Mouse (Mus musculus) granulocyte monocyte progenitor cell, adult 5-6 weeks (primary cell): ENCODE results near the gene Mttp. TPM values are rescaled to one million over a fixed set of nuclear protein-coding genes. Genes with fewer than 3 reads are reported as not detected.

Experiments
- ATAC-seq: replicated peaks from 2 replicates; pipeline ENCODE4 v1.8.0; 2016; ENCODE audit warnings: mild to moderate bottlenecking, moderate TSS enrichment, inconsistent platforms; ENCODE audit not compliant: poor library complexity, severe bottlenecking
- total RNA-seq, 2 experiments: library from RNA; stranded (forward) in 1 of 2; stranded (reverse) in 1 of 2; fragments of 200-712, 200-1000 nt in 1 of 2; fragments of >200 nt in 1 of 2; fragmentation: Nextera tagmentation in 1 of 2; gene quantifications; 2 replicates each; pipeline ENCODE4 v1.2.3; 2014 to 2017

The Mttp gene
- total RNA-seq, 2 experiments from 2014 or later, result 2.2 to 2.3 TPM

- peak; percentile 74 for ATAC-seq
Observed at GRCm38 (mm10) chr3:138061205-138061911, 83.4 kb downstream of the Mttp start.

GRCm38 (mm10) chr3:138060429-138060828 is 84.3 kb downstream of the Mttp start:
- ATAC-seq, result no peak

GRCm38 (mm10) chr3:138058226-138058625 is 86.5 kb downstream of the Mttp start:
- no peak for ATAC-seq

DNA sequence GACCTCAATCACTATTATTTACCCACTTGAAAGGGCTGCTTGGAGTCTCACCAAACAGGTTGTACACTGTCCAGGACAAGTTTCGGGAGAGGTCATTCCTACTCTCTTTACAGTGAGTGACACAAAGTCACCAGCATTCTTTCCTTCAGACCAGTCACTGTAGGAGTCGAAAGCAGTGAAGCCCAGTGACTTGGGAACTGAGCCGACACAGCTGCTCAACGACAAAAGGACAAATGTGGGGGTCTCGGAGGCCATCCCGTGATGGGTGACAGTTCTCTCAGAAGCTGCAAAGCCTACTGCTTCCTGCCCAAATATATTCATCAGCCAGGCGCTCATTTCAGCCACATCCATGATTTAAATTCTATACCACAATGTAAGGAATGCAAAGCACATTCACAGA is 87.8 kb downstream of the Mttp start:
- no peak for ATAC-seq

GRCm38 (mm10) chr3:138053969-138054368 is 90.8 kb downstream of the Mttp start:
- ATAC-seq, result no peak

DNA sequence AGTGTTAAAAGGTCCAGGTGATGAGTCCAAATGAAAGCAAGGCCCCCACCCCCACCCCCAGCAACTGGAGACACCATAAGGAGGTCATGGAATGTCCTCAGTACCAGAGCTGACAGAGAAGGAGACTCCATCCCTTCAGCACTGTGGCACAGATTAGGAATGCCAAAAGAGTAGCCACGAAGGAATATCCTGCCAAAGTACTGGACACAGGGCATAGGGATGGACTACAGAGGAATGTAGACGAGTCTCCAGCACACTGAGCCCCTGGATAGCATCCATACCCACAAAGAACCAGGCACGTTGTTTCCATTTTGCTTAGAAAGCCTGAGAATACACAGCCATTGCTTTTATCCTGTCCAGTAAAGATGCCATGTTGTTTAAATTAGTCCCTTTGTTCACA is 93.3 kb downstream of the Mttp start:
- ATAC-seq, result no peak

DNA sequence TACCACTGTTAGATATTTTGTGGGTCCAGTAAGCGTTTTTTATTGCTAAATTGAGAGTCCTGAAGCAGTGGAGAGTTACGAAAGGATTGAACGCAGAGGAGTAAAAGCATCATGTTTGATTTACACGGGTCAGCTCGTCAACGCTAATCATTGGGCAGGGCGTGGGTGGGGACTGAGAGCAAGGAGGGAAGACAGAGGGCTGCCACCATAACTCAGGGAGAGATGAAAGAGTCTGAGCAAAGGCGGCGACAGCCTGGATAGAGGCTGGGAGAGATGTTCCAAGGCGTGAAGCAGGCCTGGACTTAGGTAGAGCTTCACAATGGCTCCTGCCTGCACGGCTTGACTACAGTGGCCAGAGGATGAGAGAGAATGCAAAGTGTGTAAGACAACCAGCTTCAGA is 94.0 kb downstream of the Mttp start:
- ATAC-seq, result no peak

DNA sequence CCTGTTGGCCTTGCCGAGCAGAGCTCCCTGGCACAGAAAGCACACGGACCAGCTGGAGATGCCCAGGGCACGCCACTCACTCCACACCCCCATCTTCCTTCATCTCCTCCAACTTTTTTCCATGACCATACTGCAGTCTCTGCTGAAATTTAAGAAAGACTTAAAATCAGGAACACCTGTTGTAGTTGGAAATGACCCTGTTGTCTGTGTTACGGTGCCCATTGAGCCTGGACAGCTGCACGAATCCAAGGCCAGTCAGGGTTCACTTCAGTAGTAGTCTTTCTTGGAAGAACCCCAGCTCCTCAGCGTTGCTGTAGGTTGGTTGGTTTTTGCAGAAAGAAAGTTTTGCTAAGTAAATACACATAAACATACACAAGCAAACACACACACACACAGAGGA is 95.2 kb downstream of the Mttp start:
- no peak for ATAC-seq

DNA sequence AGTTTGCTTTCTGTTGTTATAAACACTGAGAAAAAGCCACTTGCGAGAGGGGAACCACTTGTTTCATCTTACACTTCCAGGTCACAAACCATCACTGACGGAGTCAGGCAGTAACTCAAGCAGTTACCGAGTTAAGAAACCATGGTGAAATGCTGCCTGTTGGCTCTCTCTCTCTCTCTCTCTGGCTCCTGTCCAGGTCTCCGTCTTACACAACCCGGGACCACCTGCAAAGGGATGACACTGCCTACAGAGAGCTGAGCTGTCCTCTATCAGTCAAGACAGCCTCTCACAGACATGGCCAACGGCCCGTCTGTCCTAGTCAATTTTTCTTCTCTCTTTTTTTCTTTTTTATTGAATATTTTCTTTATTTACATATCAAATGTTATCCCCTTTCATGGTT is 101.5 kb downstream of the Mttp start:
- peak; percentile 69 for ATAC-seq

GRCm38 (mm10) chr3:138041591-138042301 is 103.0 kb downstream of the Mttp start:
- no peak for ATAC-seq

GRCm38 (mm10) chr3:138040938-138041337 is 103.8 kb downstream of the Mttp start:
- no peak for ATAC-seq

Other genes starting within 250 kb of the Mttp start
- 62.4 and 76.7 TPM in 2 replicates for gene Lamtor3, start 226.5 kb downstream of the Mttp start, total RNA-seq (2014; fragmentation: Nextera tagmentation)
- gene Lamtor3, start 226.5 kb downstream of the Mttp start, total RNA-seq (2017), result 69.4 and 87.9 TPM in 2 replicates
- 116 and 120 TPM in 2 replicates for gene Dapp1, start 163.4 kb downstream of the Mttp start, total RNA-seq (2014; fragmentation: Nextera tagmentation)
- 125 and 126 TPM in 2 replicates for gene Dapp1, start 163.4 kb downstream of the Mttp start, total RNA-seq (2017)
- gene 1110002E22Rik, start 79.9 kb downstream of the Mttp start, total RNA-seq (2014; fragmentation: Nextera tagmentation), result not detected in 2 replicates
- not detected in 2 replicates for gene 1110002E22Rik, start 79.9 kb downstream of the Mttp start, total RNA-seq (2017)
- gene Gm5105, start 77.6 kb downstream of the Mttp start, total RNA-seq (2014; fragmentation: Nextera tagmentation), result not detected in 2 replicates
- gene Gm5105, start 77.6 kb downstream of the Mttp start, total RNA-seq (2017), result not detected in 2 replicates
- 3.9 and 9.1 TPM in 2 replicates for gene Trmt10a, start 1.5 kb downstream of the Mttp start, total RNA-seq (2014; fragmentation: Nextera tagmentation)
- gene Trmt10a, start 1.5 kb downstream of the Mttp start, total RNA-seq (2017), result 11.0 and 20.0 TPM in 2 replicates
- not detected in 2 replicates for gene 4930579F01Rik, start 48.9 kb upstream of the Mttp start, total RNA-seq (2014; fragmentation: Nextera tagmentation)
- gene 4930579F01Rik, start 48.9 kb upstream of the Mttp start, total RNA-seq (2017), result not detected in 2 replicates
- gene Adh7, start 72.8 kb upstream of the Mttp start, total RNA-seq (2014; fragmentation: Nextera tagmentation), result not detected in 2 replicates
- not detected in 2 replicates for gene Adh7, start 72.8 kb upstream of the Mttp start, total RNA-seq (2017)
- not detected in 2 replicates for gene Adh1, start 116.0 kb upstream of the Mttp start, total RNA-seq (2014; fragmentation: Nextera tagmentation)
- not detected in 2 replicates for gene Adh1, start 116.0 kb upstream of the Mttp start, total RNA-seq (2017)
- not detected in 2 replicates for gene Adh6a, start 168.3 kb upstream of the Mttp start, total RNA-seq (2014; fragmentation: Nextera tagmentation)
- gene Adh6a, start 168.3 kb upstream of the Mttp start, total RNA-seq (2017), result not detected in 2 replicates
- gene Adh6b, start 196.8 kb upstream of the Mttp start, total RNA-seq (2014; fragmentation: Nextera tagmentation), result not detected in 2 replicates
- gene Adh6b, start 196.8 kb upstream of the Mttp start, total RNA-seq (2017), result not detected in 2 replicates